Mouse (Mus musculus): ENCODE data around the gene 4930524B15Rik. TPM values are rescaled to one million over a fixed set of nuclear protein-coding genes. Genes with fewer than 3 reads are reported as not detected.

Gene 4930524B15Rik
- total RNA-seq (2023) = not detected

DNA sequence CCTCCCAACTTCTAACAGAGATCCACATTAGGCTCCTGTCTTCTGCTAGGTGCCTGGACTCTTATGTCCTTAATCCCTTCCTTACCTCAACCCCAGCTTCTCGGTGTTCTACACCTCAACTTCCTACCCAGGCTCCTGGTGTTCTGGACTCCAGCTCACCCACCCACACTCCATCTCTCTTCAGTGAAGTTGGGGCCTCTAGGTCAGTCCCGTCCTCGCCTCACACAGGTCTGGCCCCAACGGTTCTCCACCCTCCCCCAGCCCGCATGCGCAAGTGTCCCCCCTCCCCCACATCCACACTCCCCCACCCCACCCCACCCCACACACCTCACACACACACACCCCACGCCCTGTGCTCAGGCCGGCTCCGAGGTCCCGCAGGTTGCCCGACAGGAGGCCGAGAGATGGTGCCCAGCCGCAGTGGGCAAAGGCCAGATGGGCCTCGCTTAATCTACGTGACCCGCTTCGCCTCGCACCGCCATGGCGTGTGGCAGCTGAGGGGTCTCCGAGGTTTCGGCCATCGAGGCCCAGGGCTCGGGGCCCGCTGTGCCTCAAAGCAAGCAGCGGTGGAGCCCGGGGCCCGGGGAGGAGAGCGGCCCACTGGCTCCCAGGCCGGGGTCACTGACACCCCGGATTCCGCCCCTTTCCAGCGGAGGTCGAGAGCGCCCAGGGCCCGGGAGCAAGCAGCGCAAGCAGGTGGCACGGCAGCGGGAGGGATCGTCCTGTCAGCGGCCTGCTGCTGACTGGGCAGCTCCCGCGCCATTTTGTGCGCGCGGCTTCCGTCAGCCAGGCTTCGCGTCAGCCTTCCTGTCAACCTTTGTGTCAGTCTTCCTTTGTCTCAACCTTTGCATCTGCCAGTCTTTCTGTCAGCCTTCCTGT lies at the start of gene 4930524B15Rik:
Gene 4930524B15Rik, plus strand, starts transcription at position 337 of the 879 bp plus-strand sequence.

DNA sequence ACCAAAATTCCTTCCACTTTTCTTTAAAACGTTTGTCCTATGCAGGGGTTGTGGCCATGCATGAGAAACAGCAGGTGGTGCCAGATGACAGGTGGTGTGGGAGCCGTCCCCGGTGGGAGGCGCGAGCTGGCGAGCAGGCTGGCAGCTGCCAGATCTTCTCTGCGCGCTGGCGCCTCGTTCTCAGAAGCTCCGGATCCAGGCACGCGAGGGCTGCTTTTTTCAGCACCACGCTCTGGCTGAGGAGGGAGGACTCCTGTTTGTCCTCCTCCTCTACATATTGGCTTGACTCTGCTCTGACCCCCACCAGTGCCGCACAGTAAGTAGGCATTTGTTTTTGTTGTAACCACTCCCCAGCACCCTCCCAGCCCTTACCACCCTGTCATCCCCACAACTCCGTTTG lies 34.9 kb downstream of the 4930524B15Rik start, which contains the start of gene Nsg2:
Gene Nsg2, plus strand, starts transcription at position 183 of the 400 bp plus-strand sequence.

Other genes starting within 250 kb of the 4930524B15Rik start
- gene Cpeb4, start 93.4 kb upstream of the 4930524B15Rik start, total RNA-seq (2023) = 10 to 100 TPM; 47.1 to 51.4 TPM
- under 1 TPM in 1 of 2 experiments, not detected in 1; 0.24 TPM for gene Nsg2, start 34.9 kb downstream of the 4930524B15Rik start, total RNA-seq (2023)
- gene Il9r, start 234.7 kb downstream of the 4930524B15Rik start, total RNA-seq (2023) = not detected
- gene Snrnp25, start 239.8 kb downstream of the 4930524B15Rik start, total RNA-seq (2023) = 10 to 100 TPM in 1 of 2 experiments, 1 to 10 TPM in 1; 8.4 to 11.5 TPM

Measured in monocyte, adult 59 days (primary cell).